Mouse (Mus musculus): ENCODE data around the gene Atf6b. TPM values are rescaled to one million over a fixed set of nuclear protein-coding genes. Genes with fewer than 3 reads are reported as not detected.

Atf6b gene
- polyA plus RNA-seq, 1 experiment from 2014 or later, result 62.0 TPM

- H3K27ac ChIP-seq, result no peak overlapping the region
- no peak overlapping the region for H3K9ac ChIP-seq (ENCODE audit: low read depth, low read length)
- ATAC-seq (replicated peaks; ENCODE audit: low FRiP score, low read depth) (no peak), DNase-seq (ENCODE audit: low spot score) (no peak)
- no peaks in the 10 kb centered on the region for H3K9me3 ChIP-seq (replicated peaks; ENCODE audit: low read length)
- H3K36me3 ChIP-seq (ENCODE audit: insufficient read depth, low read length), result no peaks in the 10 kb centered on the region
- no peak overlapping the region for H3K4me3 ChIP-seq (replicated peaks; ENCODE audit: low read depth, low read length)
- TF ChIP-seq CTCF (IDR thresholded peaks at IDR 0.05; ENCODE audit: low read depth), result no peak
- 75% methylated on average over 28 of the region's 28 CpGs for WGBS
- no peaks in the 10 kb centered on the region for H3K27me3 ChIP-seq (ENCODE audit: insufficient read depth, low read length)
- H3K4me1 ChIP-seq (replicated peaks; ENCODE audit: insufficient read depth, low read length), result 0 out of 2 replicates have a peak, but pooled peaks cover 5% of the 10 kb centered on the region
- H3K4me2 ChIP-seq (ENCODE audit: low read length), result no peak overlapping the region
These were observed 38.5 kb downstream of the Atf6b start for GRCm38 (mm10) chr17:34685120-34686110.

- no peak for TF ChIP-seq CTCF (IDR thresholded peaks at IDR 0.05; ENCODE audit: low read depth)
- Histone ChIP-seq H3K36me3 (ENCODE audit: insufficient read depth, low read length) (no peaks in the 10 kb centered on the region), H3K27ac (no peak overlapping the region), H3K4me1 (replicated peaks; ENCODE audit: insufficient read depth, low read length) (no peaks in the 10 kb centered on the region), H3K9ac (ENCODE audit: low read depth, low read length) (no peak overlapping the region), H3K9me3 (replicated peaks; ENCODE audit: low read length) (no peaks in the 10 kb centered on the region), H3K4me3 (replicated peaks; ENCODE audit: low read depth, low read length) (no peak overlapping the region), H3K4me2 (ENCODE audit: low read length) (no peak overlapping the region), H3K27me3 (ENCODE audit: insufficient read depth, low read length) (no peaks in the 10 kb centered on the region)
- DNase-seq (ENCODE audit: low spot score) (no peak), ATAC-seq (replicated peaks; ENCODE audit: low FRiP score, low read depth) (no peak)
- 95% methylated on average over 7 of the region's 7 CpGs for WGBS
These were observed 41.9 kb downstream of the Atf6b start for GRCm38 (mm10) chr17:34688889-34689288.

DNA sequence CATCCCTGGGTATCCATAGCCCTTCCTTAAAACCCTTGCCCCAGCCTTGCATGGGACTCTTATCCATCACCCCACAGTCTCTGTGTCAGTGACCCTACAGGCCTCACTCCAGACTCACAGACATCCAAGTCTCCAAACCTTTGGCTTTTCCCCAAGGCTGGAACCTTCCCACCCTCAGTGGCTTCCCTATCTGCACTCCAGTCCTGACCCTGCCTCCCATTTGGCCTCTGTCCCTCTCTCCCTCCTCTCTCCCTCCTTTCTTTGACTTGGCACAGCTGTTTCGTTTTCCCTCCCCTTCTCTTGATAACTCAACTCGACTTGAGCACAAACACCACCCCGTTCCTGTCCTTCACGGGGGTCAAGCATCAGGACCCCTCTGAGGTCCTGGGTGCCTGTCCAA lies 43.5 kb downstream of the Atf6b start:
- no peak for TF ChIP-seq CTCF (IDR thresholded peaks at IDR 0.05; ENCODE audit: low read depth)
- DNase-seq (ENCODE audit: low spot score) (no peak), ATAC-seq (replicated peaks; ENCODE audit: low FRiP score, low read depth) (no peak)
- Histone ChIP-seq H3K27ac (no peak overlapping the region), H3K27me3 (ENCODE audit: insufficient read depth, low read length) (no peaks in the 10 kb centered on the region), H3K9me3 (replicated peaks; ENCODE audit: low read length) (no peaks in the 10 kb centered on the region), H3K4me2 (ENCODE audit: low read length) (no peak overlapping the region), H3K9ac (ENCODE audit: low read depth, low read length) (no peak overlapping the region), H3K4me3 (replicated peaks; ENCODE audit: low read depth, low read length) (no peak overlapping the region), H3K4me1 (replicated peaks; ENCODE audit: insufficient read depth, low read length) (no peaks in the 10 kb centered on the region), H3K36me3 (ENCODE audit: insufficient read depth, low read length) (no peaks in the 10 kb centered on the region)
- 18% methylated on average over 4 of the region's 4 CpGs for WGBS

DNA sequence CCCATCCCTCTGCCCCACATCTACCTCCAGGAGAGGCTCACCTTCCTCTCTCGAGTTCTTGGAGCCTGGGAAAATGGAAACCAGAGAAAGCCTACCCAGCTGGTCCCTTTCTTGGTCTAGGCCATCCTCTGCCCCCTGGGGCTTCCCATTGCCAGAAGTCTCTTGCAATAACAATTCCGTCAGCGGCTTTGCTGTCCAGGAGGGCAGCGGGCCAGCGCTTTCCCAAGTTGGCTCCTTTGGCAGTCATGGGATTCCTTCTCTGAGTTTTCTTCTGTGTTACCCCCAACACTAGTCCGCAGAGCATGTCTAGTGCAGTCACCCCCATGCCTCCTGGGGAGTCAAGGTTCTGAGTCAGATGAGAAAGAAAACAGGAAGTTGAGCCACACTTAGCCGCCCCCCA lies 46.0 kb downstream of the Atf6b start:
- Histone ChIP-seq H3K4me3 (replicated peaks; ENCODE audit: low read depth, low read length) (no peak overlapping the region), H3K27ac (no peak overlapping the region), H3K4me2 (ENCODE audit: low read length) (no peak overlapping the region), H3K9ac (ENCODE audit: low read depth, low read length) (no peak overlapping the region), H3K36me3 (ENCODE audit: insufficient read depth, low read length) (no peaks in the 10 kb centered on the region), H3K27me3 (ENCODE audit: insufficient read depth, low read length) (no peaks in the 10 kb centered on the region), H3K4me1 (replicated peaks; ENCODE audit: insufficient read depth, low read length) (no peaks in the 10 kb centered on the region), H3K9me3 (replicated peaks; ENCODE audit: low read length) (no peaks in the 10 kb centered on the region)
- 70% methylated on average over 7 of the region's 7 CpGs for WGBS
- TF ChIP-seq CTCF (IDR thresholded peaks at IDR 0.05; ENCODE audit: low read depth), result no peak
- no peak for DNase-seq (ENCODE audit: low spot score)
- ATAC-seq (replicated peaks; ENCODE audit: low FRiP score, low read depth), result no peak

GRCm38 (mm10) chr17:34699575-34700408 lies 52.8 kb downstream of the Atf6b start:
- peak; percentile 19 for DNase-seq (ENCODE audit: low spot score)
- ATAC-seq (replicated peaks; ENCODE audit: low FRiP score, low read depth), result no peak

GRCm38 (mm10) chr17:34700671-34701071 lies 53.7 kb downstream of the Atf6b start:
- no peak for DNase-seq (ENCODE audit: low spot score)
- Histone ChIP-seq H3K27me3 (ENCODE audit: insufficient read depth, low read length) (no peaks in the 10 kb centered on the region), H3K4me3 (replicated peaks; ENCODE audit: low read depth, low read length) (no peak overlapping the region), H3K4me2 (ENCODE audit: low read length) (no peak overlapping the region), H3K4me1 (replicated peaks; ENCODE audit: insufficient read depth, low read length) (no peaks in the 10 kb centered on the region), H3K36me3 (ENCODE audit: insufficient read depth, low read length) (no peaks in the 10 kb centered on the region), H3K9me3 (replicated peaks; ENCODE audit: low read length) (no peaks in the 10 kb centered on the region), H3K9ac (ENCODE audit: low read depth, low read length) (no peak overlapping the region), H3K27ac (no peak overlapping the region)
- 66% methylated on average over 2 of the region's 2 CpGs for WGBS
- no peak for TF ChIP-seq CTCF (IDR thresholded peaks at IDR 0.05; ENCODE audit: low read depth)
- ATAC-seq (replicated peaks; ENCODE audit: low FRiP score, low read depth), result no peak

More at GRCm38 (mm10) chr17:34699575-34700408, 52.8 kb downstream of the Atf6b start:
- no peaks in the 10 kb centered on the region for H3K36me3 ChIP-seq (ENCODE audit: insufficient read depth, low read length)
- no peak overlapping the region for H3K9ac ChIP-seq (ENCODE audit: low read depth, low read length)
- no peak overlapping the region for H3K4me2 ChIP-seq (ENCODE audit: low read length)
- no peak for TF ChIP-seq CTCF (IDR thresholded peaks at IDR 0.05; ENCODE audit: low read depth)
- 51% methylated on average over 14 of the region's 14 CpGs for WGBS
- no peak overlapping the region for H3K27ac ChIP-seq
- H3K9me3 ChIP-seq (replicated peaks; ENCODE audit: low read length), result no peaks in the 10 kb centered on the region
- no peak overlapping the region for H3K4me3 ChIP-seq (replicated peaks; ENCODE audit: low read depth, low read length)
- no peaks in the 10 kb centered on the region for H3K4me1 ChIP-seq (replicated peaks; ENCODE audit: insufficient read depth, low read length)
- no peaks in the 10 kb centered on the region for H3K27me3 ChIP-seq (ENCODE audit: insufficient read depth, low read length)

Other genes starting within 250 kb of the Atf6b start
- gene BC051142, start 248.3 kb upstream of the Atf6b start, polyA plus RNA-seq (2015; fragmentation: Nextera tagmentation; extraction: Ambion mirVana), result 1.2 and 1.4 TPM in 2 replicates
- gene Btnl4, start 169.8 kb upstream of the Atf6b start, polyA plus RNA-seq (2015; fragmentation: Nextera tagmentation; extraction: Ambion mirVana), result not detected in 2 replicates
- gene Btnl6, start 129.8 kb upstream of the Atf6b start, polyA plus RNA-seq (2015; fragmentation: Nextera tagmentation; extraction: Ambion mirVana), result not detected in 2 replicates
- gene Notch4, start 82.9 kb upstream of the Atf6b start, polyA plus RNA-seq (2015; fragmentation: Nextera tagmentation; extraction: Ambion mirVana), result 6.8 and 10.6 TPM in 2 replicates
- gene Gpsm3, start 57.3 kb upstream of the Atf6b start, polyA plus RNA-seq (2015; fragmentation: Nextera tagmentation; extraction: Ambion mirVana), result 28.5 and 29.5 TPM in 2 replicates
- 13.0 and 13.2 TPM in 2 replicates for gene Pbx2, start 55.9 kb upstream of the Atf6b start, polyA plus RNA-seq (2015; fragmentation: Nextera tagmentation; extraction: Ambion mirVana)
- gene Ager, start 49.3 kb upstream of the Atf6b start, polyA plus RNA-seq (2015; fragmentation: Nextera tagmentation; extraction: Ambion mirVana), result 7.4 and 7.9 TPM in 2 replicates
- gene Rnf5, start 43.5 kb upstream of the Atf6b start, polyA plus RNA-seq (2015; fragmentation: Nextera tagmentation; extraction: Ambion mirVana), result 154 and 177 TPM in 2 replicates
- 56.1 and 58.6 TPM in 2 replicates for gene Agpat1, start 42.9 kb upstream of the Atf6b start, polyA plus RNA-seq (2015; fragmentation: Nextera tagmentation; extraction: Ambion mirVana)
- 5.9 and 6.6 TPM in 2 replicates for gene Egfl8, start 31.2 kb upstream of the Atf6b start, polyA plus RNA-seq (2015; fragmentation: Nextera tagmentation; extraction: Ambion mirVana)
- 62.9 and 65.5 TPM in 2 replicates for gene Ppt2, start 18.6 kb upstream of the Atf6b start, polyA plus RNA-seq (2015; fragmentation: Nextera tagmentation; extraction: Ambion mirVana)
- gene Prrt1, start 17.6 kb upstream of the Atf6b start, polyA plus RNA-seq (2015; fragmentation: Nextera tagmentation; extraction: Ambion mirVana), result 0.36 and 0.55 TPM in 2 replicates
- gene Fkbpl, start 2.4 kb upstream of the Atf6b start, polyA plus RNA-seq (2015; fragmentation: Nextera tagmentation; extraction: Ambion mirVana), result 16.4 and 18.6 TPM in 2 replicates
- gene Tnxb, start 23.4 kb downstream of the Atf6b start, polyA plus RNA-seq (2015; fragmentation: Nextera tagmentation; extraction: Ambion mirVana), result 0.19 and 0.26 TPM in 2 replicates
- gene C4b, start 96.7 kb downstream of the Atf6b start, polyA plus RNA-seq (2015; fragmentation: Nextera tagmentation; extraction: Ambion mirVana), result 0.22 and 0.41 TPM in 2 replicates
- 0.13 and 0.20 TPM in 2 replicates for gene Cyp21a1, start 157.4 kb downstream of the Atf6b start, polyA plus RNA-seq (2015; fragmentation: Nextera tagmentation; extraction: Ambion mirVana)
- gene Stk19, start 189.8 kb downstream of the Atf6b start, polyA plus RNA-seq (2015; fragmentation: Nextera tagmentation; extraction: Ambion mirVana), result 30.3 and 30.8 TPM in 2 replicates
- gene Dxo, start 189.9 kb downstream of the Atf6b start, polyA plus RNA-seq (2015; fragmentation: Nextera tagmentation; extraction: Ambion mirVana), result 48.2 and 49.7 TPM in 2 replicates
- gene Skiv2l, start 203.1 kb downstream of the Atf6b start, polyA plus RNA-seq (2015; fragmentation: Nextera tagmentation; extraction: Ambion mirVana), result 36.8 and 37.3 TPM in 2 replicates
- 73.5 and 79.5 TPM in 2 replicates for gene Nelfe, start 203.2 kb downstream of the Atf6b start, polyA plus RNA-seq (2015; fragmentation: Nextera tagmentation; extraction: Ambion mirVana)
- 21.1 and 25.6 TPM in 2 replicates for gene Cfb, start 215.4 kb downstream of the Atf6b start, polyA plus RNA-seq (2015; fragmentation: Nextera tagmentation; extraction: Ambion mirVana)
- gene Zbtb12, start 232.3 kb downstream of the Atf6b start, polyA plus RNA-seq (2015; fragmentation: Nextera tagmentation; extraction: Ambion mirVana), result 2.3 and 3.4 TPM in 2 replicates
- not detected in 2 replicates for gene Gm20547, start 234.9 kb downstream of the Atf6b start, polyA plus RNA-seq (2015; fragmentation: Nextera tagmentation; extraction: Ambion mirVana)

Measured in kidney, postnatal 0 days (tissue).